Mouse (Mus musculus) CD8-positive naive resting alpha-beta T cell, adult 57 days (primary cell): ENCODE results near the gene Clic5. TPM values are rescaled to one million over a fixed set of nuclear protein-coding genes. Genes with fewer than 3 reads are reported as not detected.

Experiments
- total RNA-seq: library from RNA; stranded (reverse); gene quantifications from one replicate; pipeline ENCODE4 v1.2.4, GENCODE M21; 2023

The Clic5 gene
- total RNA-seq = 0.15 TPM

GRCm38 (mm10) chr17:44188042-44188768 lies at the start of gene Clic5:
Gene Clic5 (plus strand): TSS chr17:44188584.

Other genes starting within 250 kb of the Clic5 start
- gene Enpp5, start 109.8 kb upstream of the Clic5 start, total RNA-seq = 2.2 TPM
- gene Enpp4, start 82.8 kb upstream of the Clic5 start, total RNA-seq = 11.0 TPM